Mouse (Mus musculus) limb, embryonic 15.5 days (tissue): Measurements from ENCODE around the gene Rtkn2. TPM values are rescaled to one million over a fixed set of nuclear protein-coding genes. Genes with fewer than 3 reads are reported as not detected.

ENCODE experiments used
- polyA plus RNA-seq: library from polyadenylated mRNA; unstranded; fragments of >200 nt; fragmentation: Nextera tagmentation; extraction: Ambion mirVana; gene quantifications from 2 replicates; pipeline ENCODE4 v1.2.1, GENCODE M21; 2015

Rtkn2 gene
- polyA plus RNA-seq, 1 experiment from 2014 or later = 6.0 TPM

Other genes starting within 250 kb of the Rtkn2 start
- 1.7 and 1.9 TPM in 2 replicates for gene Zfp365, start 66.9 kb upstream of the Rtkn2 start, polyA plus RNA-seq